Mouse (Mus musculus) cerebellum, adult 11-12 months (tissue): Measurements from ENCODE around the gene Mybbp1a.
"Not testable (repeated sequence)": the region's sequence is repeated elsewhere in the genome, so short reads cannot be mapped to it uniquely, and the experiment has no call there.

Experiments used
- DNase-seq: peaks from one replicate; pipeline ENCODE4 v3.0.0; 2022

The Mybbp1a gene

DNA sequence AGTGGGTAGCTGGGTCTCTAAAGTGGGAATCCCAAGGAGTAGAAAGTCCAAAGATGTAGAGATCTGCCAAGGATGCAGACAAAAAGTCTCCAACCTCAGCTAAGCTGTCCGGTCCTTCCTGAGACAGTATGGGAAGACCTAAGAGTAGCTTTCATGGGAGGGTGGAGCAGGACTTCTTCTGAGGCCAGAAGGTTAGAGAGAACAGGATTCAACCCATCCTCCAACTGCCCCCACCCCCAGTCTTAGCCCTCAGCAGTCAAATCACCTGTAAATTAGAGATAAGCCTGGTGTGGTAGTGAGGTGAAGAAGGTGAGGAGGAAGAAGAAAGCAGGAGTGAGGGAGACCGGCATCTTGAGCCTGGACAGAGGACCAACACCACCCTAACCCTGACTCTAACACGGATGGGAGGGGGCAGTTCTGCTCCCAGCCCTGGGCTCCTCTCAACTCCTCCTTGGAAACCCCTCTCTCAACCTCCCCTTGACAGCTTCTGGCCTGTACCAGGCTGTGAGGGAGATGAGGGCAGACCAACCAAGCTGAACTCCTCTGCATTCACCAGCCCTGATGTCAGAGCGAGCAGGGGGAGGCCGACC is 27.5 kb upstream of the Mybbp1a start:
- no peak for DNase-seq

GRCm38 (mm10) chr11:72415155-72415554 is 26.0 kb upstream of the Mybbp1a start:
- no peak for DNase-seq

DNA sequence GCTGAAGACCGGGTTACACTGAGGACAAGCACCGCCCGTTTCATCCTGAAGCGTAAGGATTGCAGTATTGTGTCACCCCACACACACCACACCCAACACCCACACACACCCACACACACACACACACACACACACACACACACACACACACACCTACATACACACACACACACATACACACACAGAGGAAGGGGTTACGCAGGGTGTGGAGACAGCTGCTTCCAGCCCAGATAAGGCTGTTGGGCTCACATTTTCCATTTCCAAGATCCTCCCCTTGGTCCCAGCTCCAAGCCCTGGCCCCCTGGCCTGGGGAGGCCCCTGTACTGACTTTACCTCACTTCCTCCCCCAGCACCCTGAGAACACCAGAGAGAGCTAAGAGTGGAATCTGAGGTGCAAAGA is 24.5 kb upstream of the Mybbp1a start:
- no peak for DNase-seq

GRCm38 (mm10) chr11:72417376-72417775 is 23.8 kb upstream of the Mybbp1a start:
- no peak for DNase-seq

DNA sequence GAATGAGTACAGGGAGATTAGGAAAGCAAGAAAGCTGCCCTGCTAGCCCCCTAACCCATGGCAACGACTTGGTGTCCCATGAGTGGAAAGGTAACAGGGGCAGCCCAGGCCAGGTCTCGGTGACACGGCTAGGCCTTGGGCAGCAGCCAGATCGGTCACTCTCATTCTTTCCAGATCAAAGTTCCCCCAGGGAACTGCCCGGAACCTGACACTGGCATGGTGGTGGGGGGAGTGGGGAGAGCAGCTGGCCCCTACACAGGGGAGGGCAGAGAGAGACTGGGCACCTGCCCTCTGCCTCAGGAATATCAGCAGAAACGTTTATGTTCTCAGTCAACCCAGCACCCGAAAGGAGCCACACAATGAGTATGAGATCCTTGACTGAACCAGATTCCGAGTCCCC is 22.9 kb upstream of the Mybbp1a start:
- no peak for DNase-seq

DNA sequence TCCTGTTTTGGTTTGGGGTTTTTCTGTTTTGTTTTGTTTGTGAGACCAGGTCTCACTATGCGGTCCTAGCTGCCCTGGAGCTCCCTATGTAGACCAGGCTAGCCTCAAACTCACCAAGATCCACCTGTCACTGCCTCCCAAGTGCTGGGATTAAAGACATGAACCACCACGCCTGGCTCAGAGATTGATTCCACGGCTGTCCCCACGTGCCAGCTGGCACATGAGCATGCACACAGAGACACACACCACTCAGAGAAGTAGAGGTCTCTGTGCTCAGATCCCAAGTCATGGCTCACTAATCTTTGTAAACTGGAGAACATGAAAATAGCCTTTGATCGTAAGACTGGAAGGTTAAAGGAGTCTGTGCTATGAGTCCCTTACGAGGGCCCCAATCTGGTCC is 22.1 kb upstream of the Mybbp1a start:
- no peak for DNase-seq

GRCm38 (mm10) chr11:72420460-72421122 is 20.6 kb upstream of the Mybbp1a start:
- DNase-seq: no peak

- DNase-seq: no peak
Observed at GRCm38 (mm10) chr11:72421518-72422278, 19.5 kb upstream of the Mybbp1a start.

DNA sequence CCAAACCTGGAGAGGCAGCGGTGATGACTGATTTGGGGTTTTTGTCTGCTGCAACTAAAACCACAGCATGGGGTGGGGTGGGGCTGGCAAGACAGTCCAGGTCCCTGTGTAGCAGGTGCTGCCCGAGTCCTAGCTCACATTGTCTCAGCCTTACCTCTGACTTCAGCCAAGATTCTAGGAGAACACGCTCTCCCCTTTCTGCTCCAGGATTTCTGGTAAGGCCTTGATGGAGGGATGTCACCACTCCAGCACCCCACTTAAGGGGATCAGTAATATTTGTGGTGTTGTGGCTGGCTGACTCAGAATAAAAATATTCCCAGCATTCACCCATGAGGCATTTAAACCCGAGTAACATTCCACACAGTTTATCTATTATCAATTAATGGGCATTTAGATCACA is 17.5 kb upstream of the Mybbp1a start:
- DNase-seq: no peak

GRCm38 (mm10) chr11:72425201-72425600 is 16.0 kb upstream of the Mybbp1a start:
- no peak for DNase-seq

- no peak for DNase-seq
Observed at GRCm38 (mm10) chr11:72426884-72427283, 14.3 kb upstream of the Mybbp1a start.

DNA sequence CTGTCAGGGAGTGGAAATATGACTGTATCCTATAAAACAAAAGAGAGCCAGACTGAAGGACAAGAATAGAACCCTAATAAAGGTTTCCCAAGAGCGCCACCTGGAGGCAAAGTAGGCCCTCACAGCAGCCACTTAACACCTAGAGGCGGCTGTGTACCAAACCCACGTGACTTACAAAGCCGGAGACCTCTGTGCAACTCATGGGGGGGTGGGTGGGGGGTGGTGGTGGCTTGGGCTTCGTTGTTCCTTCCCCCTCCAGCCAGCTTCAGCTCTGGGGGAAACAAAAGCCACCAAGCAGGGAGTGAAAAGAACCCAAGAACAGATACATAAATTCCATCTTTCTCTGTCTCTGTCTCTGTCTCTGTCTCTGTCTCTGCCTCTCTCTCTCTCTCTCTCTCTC is 12.5 kb upstream of the Mybbp1a start:
- no peak for DNase-seq

- DNase-seq: peak; percentile 53
Observed at GRCm38 (mm10) chr11:72429288-72429690, 11.9 kb upstream of the Mybbp1a start.

DNA sequence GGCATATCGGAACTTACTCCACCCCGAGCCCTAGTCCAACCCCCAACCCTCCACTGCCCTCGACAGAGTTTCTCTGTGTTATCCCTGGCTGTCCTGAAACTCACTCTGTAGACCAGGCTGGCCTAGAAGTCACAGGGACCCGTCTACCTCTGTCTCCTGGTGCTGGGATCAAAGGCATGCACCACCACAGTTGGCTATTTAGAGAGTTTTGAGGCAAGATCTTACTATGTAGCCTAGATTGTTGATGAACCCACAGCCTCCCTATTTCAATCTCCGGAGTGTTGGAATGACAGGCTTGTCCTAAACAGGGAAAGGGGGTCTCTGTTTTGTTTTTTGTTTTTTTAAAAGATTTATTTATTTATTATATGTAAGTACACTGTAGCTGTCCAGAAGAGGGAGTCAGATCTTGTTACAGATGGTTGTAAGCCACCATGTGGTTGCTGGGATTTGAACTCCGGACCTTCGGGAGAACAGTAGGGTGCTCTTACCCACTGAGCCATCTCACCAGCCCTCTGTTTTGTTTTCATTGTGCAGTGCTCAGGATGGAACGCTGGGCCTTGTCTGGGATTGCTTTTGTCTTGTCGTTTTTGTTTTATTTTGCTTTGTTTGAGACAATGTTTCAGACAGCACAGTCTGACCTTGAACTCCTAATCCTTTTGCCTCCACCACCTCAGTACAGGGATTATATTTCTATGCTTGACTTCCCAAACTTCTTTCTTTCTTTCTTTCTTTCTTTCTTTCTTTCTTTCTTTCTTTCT is 10.7 kb upstream of the Mybbp1a start:
- not testable (repeated sequence) for DNase-seq

GRCm38 (mm10) chr11:72434963-72435693 is 6.0 kb upstream of the Mybbp1a start, which contains the start of gene Ggt6:
Gene Ggt6, plus strand, starts transcription at chr11:72435526.
- DNase-seq: no peak

- no peak for DNase-seq
Observed at GRCm38 (mm10) chr11:72435694-72436045, 5.5 kb upstream of the Mybbp1a start.

DNA sequence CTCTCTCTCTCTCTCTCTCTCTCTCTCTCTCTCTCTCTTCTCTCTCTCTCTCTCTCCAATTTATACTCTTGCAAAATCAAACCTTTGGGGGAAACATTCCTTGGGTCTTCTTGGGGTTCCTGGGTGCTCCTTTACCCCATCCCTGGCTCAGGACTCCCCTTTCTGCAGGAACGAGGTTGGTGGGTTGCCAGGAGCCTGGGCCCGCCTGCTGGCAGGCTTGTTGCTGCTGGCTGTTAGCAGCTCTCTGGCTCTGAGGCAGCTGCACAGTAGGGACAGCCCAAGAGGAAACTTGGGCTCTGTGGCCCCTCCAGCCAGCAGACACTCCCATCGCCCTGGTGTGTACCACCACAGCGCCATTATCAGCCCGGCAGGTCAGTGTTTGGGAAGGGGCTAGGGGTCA is 4.9 kb upstream of the Mybbp1a start:
- DNase-seq: no peak

DNA sequence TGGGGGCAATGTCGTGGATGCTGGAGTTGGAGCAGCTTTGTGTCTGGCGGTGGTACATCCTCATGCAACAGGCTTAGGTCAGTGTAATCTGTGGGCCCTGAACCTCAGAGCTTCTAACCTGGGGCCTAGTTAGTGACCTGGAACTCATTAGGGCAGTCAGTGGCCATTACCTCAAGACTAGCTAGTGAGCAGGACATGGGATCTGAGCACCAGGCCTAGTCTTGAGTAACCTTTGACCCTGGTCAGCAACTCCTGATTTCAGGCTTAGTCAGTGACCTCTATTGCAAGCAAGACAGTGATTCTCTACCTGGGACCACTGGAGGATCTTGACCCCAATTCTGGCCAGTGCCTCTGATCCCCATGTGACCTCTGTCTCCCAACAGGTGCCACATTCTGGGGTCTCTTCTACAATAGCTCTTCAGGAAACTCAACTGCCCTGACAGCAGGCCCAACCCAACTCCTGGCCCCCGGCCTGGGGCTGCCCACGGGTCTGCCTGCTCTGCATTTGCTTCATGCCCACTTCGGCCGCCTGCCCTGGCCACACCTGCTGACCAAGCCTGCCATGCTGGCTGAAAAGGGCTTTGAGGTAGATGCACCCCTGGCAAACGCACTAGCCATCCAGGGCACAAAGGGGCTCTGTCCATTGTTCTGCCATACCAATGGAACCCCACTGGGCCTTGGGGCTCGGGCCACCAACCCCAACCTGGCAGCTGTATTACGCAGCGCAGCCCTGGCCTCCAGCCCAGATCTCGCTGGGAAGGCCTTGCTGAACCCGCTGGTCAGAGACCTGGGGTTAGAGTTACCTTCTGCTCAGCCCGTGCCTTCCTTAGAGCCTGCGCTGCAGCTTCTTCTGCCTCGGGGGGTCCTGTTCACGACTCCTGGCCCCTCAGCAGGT is 4.2 kb upstream of the Mybbp1a start:
- no peak for DNase-seq

DNA sequence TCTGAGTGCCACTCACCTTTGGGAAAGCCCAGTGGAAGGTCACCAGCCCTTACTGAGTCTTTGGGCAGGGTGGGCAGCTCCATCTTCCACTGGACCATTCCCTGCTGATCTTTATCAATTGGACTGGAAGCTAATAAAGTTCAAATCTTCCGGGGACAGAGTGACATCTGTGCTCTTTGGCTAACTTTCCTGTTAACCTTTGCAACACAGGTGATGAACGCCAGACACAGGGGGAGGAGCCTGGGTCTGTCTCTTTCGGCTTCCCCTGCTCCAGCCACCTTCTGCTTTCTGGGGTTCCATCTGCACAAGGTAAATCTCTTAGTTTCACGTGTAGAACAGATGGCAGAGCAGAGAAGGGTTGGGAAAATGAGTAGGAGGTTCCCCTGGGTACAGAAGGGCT is 2.7 kb upstream of the Mybbp1a start:
- no peak for DNase-seq

DNA sequence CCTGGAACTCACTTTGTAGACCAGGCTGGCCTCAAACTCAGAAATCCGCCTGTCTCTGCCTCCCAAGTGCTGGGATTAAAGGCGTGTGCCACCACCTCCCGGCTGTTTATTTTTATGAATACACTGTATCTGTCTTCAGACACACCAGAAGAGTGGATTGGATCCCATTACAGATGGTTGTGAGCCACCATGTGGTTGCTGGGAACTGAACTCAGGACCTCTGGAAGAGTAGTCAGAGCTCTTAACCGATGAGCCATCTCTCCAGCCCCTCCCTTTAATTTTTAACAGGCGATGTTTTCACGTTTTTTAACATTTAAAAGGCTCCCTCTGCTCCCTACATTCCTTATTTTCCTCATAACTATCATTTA is 574 bp upstream of the Mybbp1a start:
- not testable (repeated sequence) for DNase-seq

GRCm38 (mm10) chr11:72446311-72447105 is 5.4 kb downstream of the Mybbp1a start:
- no peak for DNase-seq
